Mouse (Mus musculus): ENCODE measurements around the gene Skiv2l.

- TF ChIP-seq POLR2A (IDR thresholded peaks at IDR 0.05; ENCODE audit: borderline replicate concordance, insufficient read depth, low read length) (no peak), CTCF (IDR thresholded peaks at IDR 0.05; ENCODE audit: borderline replicate concordance, insufficient read depth, low read depth, low read length) (no peak)
Observed at GRCm38 (mm10) chr17:34898706-34899052, 48.7 kb upstream of the Skiv2l start.

All from cerebellum, adult 2 months (tissue).